Mouse (Mus musculus) heart, adult 11 months (tissue): ENCODE measurements at regions not wholly inside any gene's neighbourhood (a gene's known extent, or its start where the extent isn't known, plus 50 kb on each side); places are given as distances from the start of the nearest gene placed in this dataset.

Experiments used
- DNase-seq: peaks from one replicate; pipeline ENCODE4 v3.0.0; 2022

- no peak for DNase-seq
Measured at GRCm38 (mm10) chr8:53749263-53749662, 110.4 kb upstream of the Neil3 start.

GRCm38 (mm10) chr8:53769211-53769610 lies 130.3 kb upstream of the Neil3 start:
- no peak for DNase-seq

GRCm38 (mm10) chr8:53775511-53775910 lies 136.6 kb upstream of the Neil3 start:
- DNase-seq, result no peak

- peak; percentile 92 for DNase-seq
Measured at GRCm38 (mm10) chr8:53780886-53781285, 142.0 kb upstream of the Neil3 start.

GRCm38 (mm10) chr8:53781885-53782284 lies 143.0 kb upstream of the Neil3 start:
- DNase-seq, result no peak

- no peak for DNase-seq
Measured at GRCm38 (mm10) chr8:53788202-53788601, 149.3 kb upstream of the Neil3 start.

GRCm38 (mm10) chr8:53821148-53821547 lies 182.3 kb upstream of the Neil3 start:
- no peak for DNase-seq

- no peak for DNase-seq
Measured at GRCm38 (mm10) chr8:53827395-53827794, 188.5 kb upstream of the Neil3 start.

GRCm38 (mm10) chr8:53847821-53848220 lies 209.0 kb upstream of the Neil3 start:
- no peak for DNase-seq

GRCm38 (mm10) chr8:53868567-53868966 lies 208.8 kb upstream of the Vegfc start:
- DNase-seq, result no peak

GRCm38 (mm10) chr8:53869997-53870596 lies 207.3 kb upstream of the Vegfc start:
- DNase-seq, result no peak

GRCm38 (mm10) chr8:53872033-53872619 lies 205.3 kb upstream of the Vegfc start:
- no peak for DNase-seq

GRCm38 (mm10) chr8:53878846-53879245 lies 198.6 kb upstream of the Vegfc start:
- no peak for DNase-seq

GRCm38 (mm10) chr8:53881551-53881950 lies 195.9 kb upstream of the Vegfc start:
- DNase-seq, result no peak

GRCm38 (mm10) chr8:53892205-53892710 lies 185.1 kb upstream of the Vegfc start:
- no peak for DNase-seq

GRCm38 (mm10) chr8:53892770-53893169 lies 184.6 kb upstream of the Vegfc start:
- DNase-seq, result no peak

GRCm38 (mm10) chr8:53922343-53922742 lies 155.1 kb upstream of the Vegfc start:
- DNase-seq, result no peak

GRCm38 (mm10) chr8:53930685-53931084 lies 146.7 kb upstream of the Vegfc start:
- DNase-seq, result no peak

- DNase-seq, result no peak
Measured at GRCm38 (mm10) chr8:53938392-53938791, 139.0 kb upstream of the Vegfc start.

GRCm38 (mm10) chr8:53939519-53939918 lies 137.9 kb upstream of the Vegfc start:
- DNase-seq, result no peak

- DNase-seq, result no peak
Measured at GRCm38 (mm10) chr8:53941144-53941543, 136.3 kb upstream of the Vegfc start.

- no peak for DNase-seq
Measured at GRCm38 (mm10) chr8:53945561-53945960, 131.8 kb upstream of the Vegfc start.

- no peak for DNase-seq
Measured at GRCm38 (mm10) chr8:53947384-53947783, 130.0 kb upstream of the Vegfc start.

GRCm38 (mm10) chr8:53954476-53955158 lies 122.8 kb upstream of the Vegfc start:
- DNase-seq, result no peak
